Mouse (Mus musculus): ENCODE measurements around the gene Gm11985. TPM values are rescaled to one million over a fixed set of nuclear protein-coding genes. Genes with fewer than 3 reads are reported as not detected.
A peak's percentile ranks its signal among the peaks of the same experiment; 100 is the strongest.

Gene Gm11985
- polyA plus RNA-seq, 1 experiment: not detected

DNA sequence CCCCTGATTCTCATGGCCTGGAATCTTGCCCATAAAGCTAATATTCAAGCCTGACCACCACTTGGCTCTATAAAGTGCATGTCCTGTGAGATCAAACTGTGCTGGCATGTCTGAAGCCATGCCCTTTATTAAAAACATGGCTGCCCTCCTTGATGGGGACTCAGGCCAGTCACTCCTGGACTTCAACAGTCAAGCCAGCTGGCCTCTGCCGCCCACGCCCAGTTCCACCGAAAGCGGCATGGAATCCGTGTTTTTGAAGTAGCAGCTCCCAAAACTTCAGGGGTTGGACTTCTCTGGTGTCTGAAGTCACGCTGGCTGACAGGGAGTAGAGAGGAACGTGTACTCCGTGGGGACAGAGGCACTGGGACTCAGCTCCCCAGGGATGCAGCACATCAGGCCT lies 40.8 kb downstream of the Gm11985 start:
- Histone ChIP-seq H3K4me1 (no peaks in the 10 kb centered on the region), H3K36me3 (replicated peaks; ENCODE audit: low read length) (no peaks in the 10 kb centered on the region), H3K4me3 (replicated peaks) (no peak overlapping the region), H3K9me3 (peaks cover 20% of the 10 kb centered on the region; the same call in 1 of the 2 replicates), H3K27me3 (replicated peaks) (no peaks in the 10 kb centered on the region)
- TF ChIP-seq FLI1 (IDR thresholded peaks at IDR 0.05; ENCODE audit: low read length) (no peak), GATA1 (IDR thresholded peaks at IDR 0.05; ENCODE audit: borderline replicate concordance, low read length) (no peak)

DNA sequence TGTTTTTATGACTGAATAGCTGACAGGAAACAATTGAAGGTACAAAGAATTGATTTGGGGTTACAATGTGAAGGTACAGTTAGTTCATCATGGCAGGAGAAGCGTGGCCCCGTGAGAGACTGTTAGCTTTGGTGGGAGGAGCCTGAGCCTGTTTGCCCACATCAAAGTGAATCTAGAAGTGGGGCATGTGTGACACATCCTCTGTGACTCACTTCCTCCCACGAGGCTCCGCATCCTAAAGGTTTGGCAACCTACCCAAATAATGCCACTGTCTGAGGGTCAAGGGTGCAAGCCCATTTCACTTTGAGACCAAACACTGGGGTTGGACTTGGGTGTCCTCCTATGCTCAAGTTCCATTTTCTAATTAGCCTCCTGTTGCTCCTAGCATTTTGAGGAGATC lies 43.1 kb downstream of the Gm11985 start:
- no peaks in the 10 kb centered on the region for H3K36me3 ChIP-seq (replicated peaks; ENCODE audit: low read length)
- TF ChIP-seq FLI1 (IDR thresholded peaks at IDR 0.05; ENCODE audit: low read length) (no peak), GATA1 (IDR thresholded peaks at IDR 0.05; ENCODE audit: borderline replicate concordance, low read length) (no peak)
- H3K9me3 ChIP-seq: peaks cover 3% of the 10 kb centered on the region; the same call in 1 of the 2 replicates
- no peak overlapping the region for H3K4me3 ChIP-seq (replicated peaks)
- H3K27me3 ChIP-seq (replicated peaks): no peaks in the 10 kb centered on the region
- no peaks in the 10 kb centered on the region for H3K4me1 ChIP-seq

DNA sequence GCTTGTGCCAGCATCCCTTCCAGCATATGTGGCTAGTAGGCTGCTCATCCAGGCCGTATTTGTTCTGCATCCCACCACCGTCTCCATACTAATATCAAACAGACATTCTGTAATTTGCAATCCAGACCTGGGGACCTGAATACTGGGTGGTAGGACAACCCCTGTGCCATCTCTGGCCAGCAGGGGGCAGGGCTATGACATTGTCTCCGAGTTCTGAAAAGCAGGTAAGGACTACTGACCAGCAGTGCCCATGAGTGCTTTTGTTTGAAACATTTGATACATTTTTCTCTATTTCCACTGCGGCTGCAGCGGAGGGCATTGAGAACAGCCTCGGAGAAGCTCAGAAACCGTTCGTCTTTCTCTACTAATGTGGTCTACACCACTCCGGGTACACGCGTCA lies 44.0 kb downstream of the Gm11985 start:
- H3K4me1 ChIP-seq: no peaks in the 10 kb centered on the region
- peaks cover 3% of the 10 kb centered on the region; the same call in 1 of the 2 replicates for H3K9me3 ChIP-seq
- TF ChIP-seq GATA1 (IDR thresholded peaks at IDR 0.05; ENCODE audit: borderline replicate concordance, low read length): no peak
- no peak for TF ChIP-seq FLI1 (IDR thresholded peaks at IDR 0.05; ENCODE audit: low read length)
- no peaks in the 10 kb centered on the region for H3K36me3 ChIP-seq (replicated peaks; ENCODE audit: low read length)
- peak overlapping the region; percentile 35 for H3K4me3 ChIP-seq (replicated peaks)
- no peaks in the 10 kb centered on the region for H3K27me3 ChIP-seq (replicated peaks)

DNA sequence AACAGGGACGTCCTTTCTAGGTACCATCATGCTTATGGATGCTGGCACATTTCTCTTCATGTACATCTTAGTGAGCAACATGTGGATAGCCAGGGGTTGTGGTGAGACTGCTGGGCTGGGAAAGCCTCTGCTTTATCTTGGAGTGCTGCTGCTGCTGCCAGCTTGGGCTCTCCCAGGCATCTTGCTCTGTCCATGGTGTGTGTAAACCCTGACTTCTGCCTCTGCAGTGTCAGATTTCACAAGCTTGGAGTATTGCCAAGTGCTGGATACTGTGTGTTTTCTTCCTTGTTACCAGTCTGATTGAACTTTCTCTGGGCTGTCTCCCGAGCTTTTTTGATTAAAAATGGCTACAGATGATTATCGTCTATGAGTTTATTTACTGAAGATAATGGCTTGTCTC lies 45.6 kb downstream of the Gm11985 start:
- Histone ChIP-seq H3K4me1 (no peaks in the 10 kb centered on the region), H3K36me3 (replicated peaks; ENCODE audit: low read length) (no peaks in the 10 kb centered on the region), H3K4me3 (replicated peaks) (no peak overlapping the region), H3K27me3 (replicated peaks) (no peaks in the 10 kb centered on the region), H3K9me3 (peaks cover under 1% of the 10 kb centered on the region; the same call in 1 of the 2 replicates)
- TF ChIP-seq FLI1 (IDR thresholded peaks at IDR 0.05; ENCODE audit: low read length) (no peak), GATA1 (IDR thresholded peaks at IDR 0.05; ENCODE audit: borderline replicate concordance, low read length) (no peak)

DNA sequence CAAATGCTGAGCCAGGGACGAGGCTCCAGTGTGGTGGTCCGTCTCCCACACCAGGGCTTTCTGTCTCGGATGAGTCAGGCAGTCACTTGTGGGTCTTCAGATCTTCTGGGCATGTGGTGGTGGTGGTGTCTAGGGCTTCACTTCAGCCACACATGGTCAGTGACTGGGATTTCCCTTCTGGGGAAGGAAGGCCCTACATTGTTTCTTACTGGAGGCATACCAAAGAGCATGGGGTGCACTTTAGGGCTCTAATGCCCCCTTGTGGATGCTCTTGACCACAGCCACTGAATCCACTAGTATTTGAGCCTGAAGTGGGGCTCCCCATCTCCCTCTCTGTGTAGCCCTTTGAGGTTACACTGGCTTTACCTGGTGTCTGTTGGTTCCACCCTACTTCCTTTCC lies 47.9 kb downstream of the Gm11985 start:
- TF ChIP-seq GATA1 (IDR thresholded peaks at IDR 0.05; ENCODE audit: borderline replicate concordance, low read length) (no peak), FLI1 (IDR thresholded peaks at IDR 0.05; ENCODE audit: low read length) (no peak)
- Histone ChIP-seq H3K36me3 (replicated peaks; ENCODE audit: low read length) (no peaks in the 10 kb centered on the region), H3K4me1 (no peaks in the 10 kb centered on the region), H3K27me3 (replicated peaks) (no peaks in the 10 kb centered on the region), H3K9me3 (0 out of 2 replicates have a peak, but pooled peaks cover 3% of the 10 kb centered on the region), H3K4me3 (replicated peaks) (no peak overlapping the region)

DNA sequence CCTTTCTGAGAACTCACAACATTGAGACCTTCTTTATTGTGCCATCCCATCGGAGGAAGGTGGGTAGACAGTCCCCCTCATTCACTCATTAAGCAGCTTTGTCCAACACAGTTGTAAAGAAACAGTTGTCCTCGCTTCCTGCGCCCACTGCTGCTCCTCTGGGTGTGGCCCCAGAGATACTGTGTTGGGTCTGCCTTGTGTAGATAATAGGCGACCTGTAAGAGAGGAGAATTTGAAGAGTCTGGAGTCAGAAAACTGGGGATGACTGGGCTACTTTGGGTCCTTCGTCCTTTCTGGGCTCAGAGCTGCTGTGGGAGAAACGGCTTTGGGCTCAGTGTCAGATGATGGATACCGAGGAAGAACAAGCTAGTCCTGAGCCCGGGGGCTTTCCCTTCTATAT lies 50.0 kb downstream of the Gm11985 start:
- Histone ChIP-seq H3K27me3 (replicated peaks) (no peaks in the 10 kb centered on the region), H3K36me3 (replicated peaks; ENCODE audit: low read length) (no peaks in the 10 kb centered on the region), H3K4me1 (no peaks in the 10 kb centered on the region), H3K4me3 (replicated peaks) (no peak overlapping the region), H3K9me3 (0 out of 2 replicates have a peak, but pooled peaks cover 3% of the 10 kb centered on the region)
- TF ChIP-seq GATA1 (IDR thresholded peaks at IDR 0.05; ENCODE audit: borderline replicate concordance, low read length) (no peak), FLI1 (IDR thresholded peaks at IDR 0.05; ENCODE audit: low read length) (no peak)

DNA sequence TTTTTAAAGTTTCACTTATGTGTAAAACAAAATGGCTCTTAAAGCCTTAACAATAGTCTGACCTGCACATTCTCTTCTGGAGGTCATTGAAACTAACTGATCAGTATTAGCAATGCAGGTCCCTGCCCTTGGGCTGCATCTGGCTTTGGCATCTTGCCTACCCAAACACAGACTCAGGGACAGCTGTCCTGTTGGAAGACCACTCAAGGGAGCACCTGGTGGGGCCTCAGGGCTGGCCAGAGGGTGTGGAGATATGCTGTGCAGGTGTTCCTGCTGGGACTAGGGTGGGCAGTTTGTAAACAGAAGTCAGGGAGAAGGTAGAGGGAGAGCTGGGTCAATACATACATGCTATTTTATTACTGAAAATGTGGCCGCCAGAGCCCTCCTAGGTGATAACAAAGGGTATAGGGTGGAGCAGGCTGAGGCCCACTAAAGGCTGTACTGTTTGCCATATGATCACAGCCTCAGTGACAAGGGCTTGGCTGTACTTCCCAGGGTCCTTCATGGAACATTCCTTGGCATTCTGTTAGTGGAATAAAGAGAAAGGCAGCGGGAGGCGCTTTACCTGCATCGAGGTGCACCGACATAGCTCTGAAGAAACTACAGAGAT lies 52.0 kb downstream of the Gm11985 start:
- Histone ChIP-seq H3K4me1 (no peaks in the 10 kb centered on the region), H3K36me3 (replicated peaks; ENCODE audit: low read length) (no peaks in the 10 kb centered on the region), H3K9me3 (0 out of 2 replicates have a peak, but pooled peaks cover 3% of the 10 kb centered on the region), H3K4me3 (replicated peaks) (no peak overlapping the region), H3K27me3 (replicated peaks) (no peaks in the 10 kb centered on the region)
- no peak for TF ChIP-seq GATA1 (IDR thresholded peaks at IDR 0.05; ENCODE audit: borderline replicate concordance, low read length)
- TF ChIP-seq FLI1 (IDR thresholded peaks at IDR 0.05; ENCODE audit: low read length): no peak

DNA sequence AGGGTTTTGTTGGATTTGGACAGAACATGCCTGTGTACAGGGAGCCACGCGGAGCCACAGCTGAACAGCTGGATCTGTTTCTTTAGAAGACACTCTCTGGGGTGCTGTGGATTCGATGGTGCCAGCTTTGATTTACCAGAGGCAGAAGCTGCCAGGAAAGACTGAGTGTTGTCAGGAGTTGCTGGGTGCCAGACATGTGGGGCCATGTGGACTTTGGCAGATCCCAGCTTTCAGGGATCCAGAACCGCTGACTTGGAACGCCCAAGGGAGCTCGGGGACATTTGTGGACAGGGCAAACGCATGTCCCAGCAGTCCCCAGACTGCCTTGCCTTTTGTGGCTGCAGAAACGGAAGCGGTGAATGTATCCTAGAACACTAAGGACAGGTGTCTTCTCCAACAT lies 52.6 kb downstream of the Gm11985 start:
- H3K36me3 ChIP-seq (replicated peaks; ENCODE audit: low read length): no peaks in the 10 kb centered on the region
- TF ChIP-seq FLI1 (IDR thresholded peaks at IDR 0.05; ENCODE audit: low read length) (no peak), GATA1 (IDR thresholded peaks at IDR 0.05; ENCODE audit: borderline replicate concordance, low read length) (no peak)
- H3K4me1 ChIP-seq: no peaks in the 10 kb centered on the region
- no peaks in the 10 kb centered on the region for H3K27me3 ChIP-seq (replicated peaks)
- 0 out of 2 replicates have a peak, but pooled peaks cover 3% of the 10 kb centered on the region for H3K9me3 ChIP-seq
- no peak overlapping the region for H3K4me3 ChIP-seq (replicated peaks)

DNA sequence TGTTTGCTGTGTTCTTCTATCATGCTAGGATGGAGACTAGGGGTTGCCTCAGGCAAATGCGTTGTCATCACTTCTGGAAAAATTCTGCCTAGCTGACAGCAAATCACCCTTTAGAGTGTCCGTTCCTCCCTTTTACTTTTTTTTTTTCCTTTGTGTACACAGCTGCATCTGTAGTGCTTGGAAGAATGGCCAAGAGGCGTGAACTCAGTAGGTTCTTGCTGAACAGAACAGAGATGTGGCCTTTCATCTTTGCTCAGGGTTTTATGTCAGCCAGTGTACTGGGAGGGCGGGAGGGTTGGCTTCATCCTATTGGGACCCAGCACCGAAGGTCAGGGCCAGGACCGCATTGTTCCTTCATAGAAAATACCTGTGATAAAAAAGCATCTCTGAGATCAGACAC lies 53.1 kb downstream of the Gm11985 start:
- H3K4me1 ChIP-seq: no peaks in the 10 kb centered on the region
- H3K27me3 ChIP-seq (replicated peaks): no peaks in the 10 kb centered on the region
- H3K4me3 ChIP-seq (replicated peaks): no peak overlapping the region
- TF ChIP-seq FLI1 (IDR thresholded peaks at IDR 0.05; ENCODE audit: low read length) (no peak), GATA1 (IDR thresholded peaks at IDR 0.05; ENCODE audit: borderline replicate concordance, low read length) (no peak)
- H3K9me3 ChIP-seq: 0 out of 2 replicates have a peak, but pooled peaks cover 3% of the 10 kb centered on the region
- no peaks in the 10 kb centered on the region for H3K36me3 ChIP-seq (replicated peaks; ENCODE audit: low read length)

DNA sequence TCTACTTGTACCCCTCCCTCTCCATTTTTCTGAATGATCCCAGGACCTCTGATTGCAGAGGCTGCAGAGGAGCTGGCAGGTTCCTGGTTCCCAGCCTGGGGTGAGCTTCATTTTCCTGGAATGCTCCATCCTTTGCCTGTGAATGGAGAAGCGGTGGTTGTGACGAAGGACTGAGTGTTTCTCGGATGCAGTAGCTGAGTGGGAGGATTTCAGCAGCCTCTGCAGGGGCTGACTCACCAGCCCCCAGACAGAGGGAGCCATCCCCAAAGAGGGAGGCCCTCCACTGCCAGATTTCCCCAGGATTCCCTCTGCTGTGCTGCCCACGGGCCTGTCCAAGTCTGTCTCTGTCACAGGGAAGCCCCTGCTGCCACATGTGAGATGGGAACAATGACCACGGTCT lies 54.0 kb downstream of the Gm11985 start:
- Histone ChIP-seq H3K27me3 (replicated peaks) (no peaks in the 10 kb centered on the region), H3K9me3 (0 out of 2 replicates have a peak, but pooled peaks cover 3% of the 10 kb centered on the region), H3K4me3 (replicated peaks) (no peak overlapping the region), H3K36me3 (replicated peaks; ENCODE audit: low read length) (no peaks in the 10 kb centered on the region), H3K4me1 (no peaks in the 10 kb centered on the region)
- TF ChIP-seq GATA1 (IDR thresholded peaks at IDR 0.05; ENCODE audit: borderline replicate concordance, low read length) (no peak), FLI1 (IDR thresholded peaks at IDR 0.05; ENCODE audit: low read length) (no peak)

All from megakaryocyte, embryonic 14.5 days (primary cell).